Mouse (Mus musculus) heart, postnatal 25 days (tissue): ENCODE data around the gene Evx2. TPM values are rescaled to one million over a fixed set of nuclear protein-coding genes. Genes with fewer than 3 reads are reported as not detected.

Experiments
- DNase-seq: peaks from one replicate; pipeline ENCODE4 v3.0.0; 2022; ENCODE audit warnings: low spot score
- intact Hi-C: fragments of 180-260 bp; cut with DNase I; formaldehyde crosslinking; loops from one replicate; pipeline ENCODE4 v1.15.1; 2025
- total RNA-seq, 2 experiments: library from RNA; stranded (reverse); gene quantifications; 2 replicates each; pipeline ENCODE4 v1.2.3; 2021

Evx2 gene
- total RNA-seq, 2 experiments from 2014 or later: not detected

DNA sequence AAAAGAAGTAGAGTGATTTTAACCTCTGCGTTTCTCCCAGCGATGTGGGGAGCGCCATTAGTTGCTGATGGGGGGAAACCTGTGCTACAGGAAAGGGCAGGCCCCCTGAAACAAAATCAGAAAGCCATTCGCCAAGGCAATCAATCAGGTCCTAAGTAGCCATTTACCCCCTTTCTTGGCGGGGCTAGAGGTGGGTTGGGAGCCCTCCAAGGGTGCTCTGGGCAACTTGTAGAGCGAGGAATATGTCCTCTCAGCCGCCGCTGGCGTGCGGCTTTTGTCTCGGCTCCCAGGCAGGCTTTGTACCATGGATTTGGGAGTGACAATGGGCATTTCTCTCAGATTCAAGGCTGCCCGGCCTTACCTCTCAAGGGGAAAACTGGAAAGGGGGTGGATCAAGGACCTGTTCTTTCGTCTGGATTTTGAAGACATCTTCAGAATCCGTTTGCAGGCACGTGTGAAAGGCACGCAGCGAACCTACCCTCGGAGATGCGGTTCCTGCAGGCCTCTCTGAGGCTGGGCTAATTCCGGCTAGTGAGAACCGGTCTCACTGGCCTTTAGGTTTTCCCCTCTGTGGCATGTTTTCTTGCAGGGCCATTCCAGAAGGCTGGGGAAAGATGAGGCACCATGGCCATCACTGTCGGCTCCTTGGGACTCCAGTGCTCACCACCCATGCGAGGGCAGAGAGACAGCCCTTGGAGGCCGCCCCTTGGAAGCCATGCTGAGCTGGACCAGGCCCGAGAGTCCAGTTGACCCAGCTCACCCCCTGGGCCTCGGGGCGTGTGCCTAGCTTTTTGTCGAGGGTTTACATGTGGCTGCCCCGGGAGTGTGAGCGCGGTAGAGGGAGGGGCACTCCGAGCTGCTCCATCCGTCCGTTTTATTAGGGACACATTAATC lies 37.3 kb upstream of the Evx2 start:
- no peak for DNase-seq
- intact Hi-C loops: no loop called here

DNA sequence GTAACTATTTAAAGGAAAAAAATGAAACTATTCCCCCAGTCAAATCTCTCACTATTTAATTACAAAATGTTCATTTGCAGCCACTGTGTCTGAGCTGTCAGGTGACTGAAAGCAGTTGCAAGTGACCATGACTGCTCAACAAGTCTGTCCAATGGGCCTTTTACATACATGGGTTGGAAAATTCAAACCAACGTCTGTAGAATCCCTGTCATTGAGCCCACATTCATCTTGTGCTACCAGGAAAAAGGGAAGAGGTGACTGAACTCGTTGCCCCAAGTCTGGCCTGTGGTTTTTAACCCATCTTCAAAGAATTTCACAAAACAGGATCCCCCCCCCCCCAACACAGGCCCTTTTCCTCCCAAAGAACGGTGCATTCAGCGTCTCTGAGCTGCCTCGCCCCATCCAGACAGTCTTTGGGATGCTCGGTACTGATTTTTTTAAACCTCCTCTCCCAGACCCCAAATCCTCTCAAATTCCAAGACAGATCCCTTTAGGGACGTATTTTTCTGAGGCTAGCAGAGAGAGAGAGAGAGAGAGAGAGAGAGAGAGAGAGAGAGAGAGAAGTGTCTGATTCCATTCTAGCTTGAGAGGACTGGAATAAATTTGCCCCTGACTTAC lies 36.6 kb upstream of the Evx2 start:
- intact Hi-C loops: no loop called here
- DNase-seq: no peak

DNA sequence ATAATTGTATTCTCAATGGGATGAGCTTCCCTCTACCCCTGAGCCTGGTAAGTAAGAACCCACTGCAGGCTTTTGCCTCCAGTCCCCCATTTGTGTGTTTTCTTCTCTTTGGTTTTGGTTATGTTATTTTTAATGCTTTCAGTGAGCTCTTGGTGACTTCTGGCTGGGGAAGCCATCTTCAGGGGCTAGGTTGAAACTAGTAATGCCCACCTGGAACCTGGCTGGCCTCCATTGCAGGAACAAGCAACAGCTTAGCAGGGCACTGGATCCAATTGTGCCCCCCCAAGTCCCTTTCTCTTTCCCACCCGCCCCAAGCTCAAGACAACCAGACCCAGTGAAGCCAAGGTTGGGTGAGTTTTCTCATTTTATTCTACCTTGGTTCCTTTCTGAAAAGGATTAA lies 36.0 kb upstream of the Evx2 start:
- no peak for DNase-seq
- intact Hi-C loops: no loop called here

DNA sequence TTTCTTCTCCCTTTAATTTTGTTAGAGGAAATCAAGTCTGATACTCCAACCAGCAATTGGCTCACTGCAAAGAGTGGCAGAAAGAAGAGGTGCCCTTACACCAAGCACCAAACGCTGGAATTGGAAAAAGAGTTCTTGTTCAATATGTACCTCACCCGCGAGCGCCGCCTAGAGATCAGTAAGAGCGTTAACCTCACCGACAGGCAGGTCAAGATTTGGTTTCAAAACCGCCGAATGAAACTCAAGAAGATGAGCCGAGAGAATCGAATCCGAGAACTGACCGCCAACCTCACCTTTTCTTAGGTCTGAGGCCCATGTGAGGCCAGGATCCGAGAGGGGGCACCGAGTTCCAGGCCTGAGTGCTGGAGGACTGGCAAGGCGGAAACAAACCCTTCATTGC lies 34.7 kb upstream of the Evx2 start:
- intact Hi-C loops: loop anchor here (5.0 kb wide), 1 partner anchor 42 kb away; no protein-coding TSS in a partner anchor
- DNase-seq: no peak

DNA sequence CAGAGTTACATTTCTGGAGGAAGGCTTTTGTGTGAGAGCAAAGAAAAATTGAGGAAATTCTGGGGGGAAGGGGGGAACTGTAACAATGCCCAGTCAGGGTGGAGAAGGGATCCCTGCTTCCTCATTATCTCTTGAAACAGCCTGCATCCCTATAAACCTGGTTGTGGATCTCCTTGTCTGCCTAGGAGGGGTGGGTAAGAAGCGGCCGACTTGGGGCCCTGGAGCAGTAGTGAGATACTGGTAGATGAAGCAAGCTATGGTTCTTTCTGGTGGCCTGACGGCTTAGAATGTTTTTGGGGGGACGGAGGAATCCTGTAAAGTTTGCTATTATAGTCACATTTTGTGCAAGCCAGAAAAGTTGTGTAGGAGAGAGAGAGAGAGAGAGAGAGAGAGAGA lies 34.1 kb upstream of the Evx2 start:
- intact Hi-C loops: loop anchor here (5.0 kb wide), 1 partner anchor 41 kb away; no protein-coding TSS in a partner anchor
- DNase-seq: no peak

DNA sequence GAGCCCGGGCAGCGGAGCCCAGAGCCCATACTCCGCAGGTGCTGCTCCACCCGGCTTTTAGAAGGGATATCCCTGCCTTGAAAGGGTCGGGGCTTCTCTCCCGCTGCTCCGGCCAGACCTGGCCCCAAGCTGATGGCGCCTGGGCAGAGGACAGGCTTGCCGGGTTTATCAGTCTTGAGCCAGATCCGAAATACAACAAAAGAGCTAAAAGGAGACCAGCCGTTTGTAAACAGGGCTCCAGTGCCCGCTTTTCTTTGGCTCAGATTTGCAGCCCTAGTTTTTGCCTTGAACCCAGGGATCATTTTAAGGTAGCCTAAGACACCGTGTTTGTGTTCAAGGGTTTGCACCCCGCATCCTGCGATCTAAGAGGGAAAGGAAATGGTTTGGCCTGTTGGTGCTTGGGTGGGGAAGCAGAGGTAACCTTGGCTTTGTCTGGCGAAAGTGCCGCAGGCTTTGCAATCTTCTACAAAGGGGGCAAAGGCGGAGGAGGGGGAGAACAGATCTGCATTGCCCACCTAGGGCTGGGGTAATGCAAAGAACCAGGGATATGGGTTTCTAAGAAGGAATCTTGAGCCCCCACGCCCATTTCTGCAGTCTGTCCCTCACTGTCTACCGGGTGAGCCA lies 33.6 kb upstream of the Evx2 start:
- intact Hi-C loops: loop anchor here (5.0 kb wide), 1 partner anchor 41 kb away; no protein-coding TSS in a partner anchor
- no peak for DNase-seq

DNA sequence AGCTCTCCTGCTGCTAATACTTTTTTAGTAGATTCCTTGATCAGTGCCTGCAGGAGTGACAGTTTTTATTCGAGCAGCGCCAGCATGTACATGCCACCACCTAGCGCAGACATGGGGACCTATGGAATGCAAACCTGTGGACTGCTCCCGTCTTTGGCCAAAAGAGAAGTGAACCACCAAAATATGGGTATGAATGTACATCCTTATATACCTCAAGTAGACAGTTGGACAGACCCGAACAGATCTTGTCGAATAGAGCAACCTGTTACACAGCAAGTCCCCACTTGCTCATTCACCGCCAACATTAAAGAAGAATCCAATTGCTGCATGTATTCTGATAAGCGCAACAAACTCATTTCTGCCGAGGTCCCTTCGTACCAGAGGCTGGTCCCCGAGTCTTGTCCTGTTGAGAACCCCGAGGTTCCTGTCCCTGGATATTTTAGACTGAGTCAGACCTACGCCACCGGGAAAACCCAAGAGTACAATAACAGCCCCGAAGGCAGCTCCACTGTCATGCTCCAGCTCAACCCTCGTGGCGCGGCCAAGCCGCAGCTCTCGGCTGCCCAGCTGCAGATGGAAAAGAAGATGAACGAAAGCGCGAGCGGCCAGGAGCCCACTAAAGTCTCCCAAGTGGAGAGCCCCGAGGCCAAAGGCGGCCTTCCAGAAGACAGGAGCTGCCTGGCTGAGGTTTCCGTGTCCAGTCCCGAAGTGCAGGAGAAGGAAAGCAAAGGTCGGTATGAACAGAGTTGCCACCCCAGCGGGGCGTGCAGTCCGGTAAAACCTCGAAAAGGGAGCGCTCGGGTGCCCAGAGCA lies 32.8 kb upstream of the Evx2 start:
- intact Hi-C loops: loop anchor here (5.0 kb wide), 1 partner anchor 40 kb away; no protein-coding TSS in a partner anchor
- no peak for DNase-seq

DNA sequence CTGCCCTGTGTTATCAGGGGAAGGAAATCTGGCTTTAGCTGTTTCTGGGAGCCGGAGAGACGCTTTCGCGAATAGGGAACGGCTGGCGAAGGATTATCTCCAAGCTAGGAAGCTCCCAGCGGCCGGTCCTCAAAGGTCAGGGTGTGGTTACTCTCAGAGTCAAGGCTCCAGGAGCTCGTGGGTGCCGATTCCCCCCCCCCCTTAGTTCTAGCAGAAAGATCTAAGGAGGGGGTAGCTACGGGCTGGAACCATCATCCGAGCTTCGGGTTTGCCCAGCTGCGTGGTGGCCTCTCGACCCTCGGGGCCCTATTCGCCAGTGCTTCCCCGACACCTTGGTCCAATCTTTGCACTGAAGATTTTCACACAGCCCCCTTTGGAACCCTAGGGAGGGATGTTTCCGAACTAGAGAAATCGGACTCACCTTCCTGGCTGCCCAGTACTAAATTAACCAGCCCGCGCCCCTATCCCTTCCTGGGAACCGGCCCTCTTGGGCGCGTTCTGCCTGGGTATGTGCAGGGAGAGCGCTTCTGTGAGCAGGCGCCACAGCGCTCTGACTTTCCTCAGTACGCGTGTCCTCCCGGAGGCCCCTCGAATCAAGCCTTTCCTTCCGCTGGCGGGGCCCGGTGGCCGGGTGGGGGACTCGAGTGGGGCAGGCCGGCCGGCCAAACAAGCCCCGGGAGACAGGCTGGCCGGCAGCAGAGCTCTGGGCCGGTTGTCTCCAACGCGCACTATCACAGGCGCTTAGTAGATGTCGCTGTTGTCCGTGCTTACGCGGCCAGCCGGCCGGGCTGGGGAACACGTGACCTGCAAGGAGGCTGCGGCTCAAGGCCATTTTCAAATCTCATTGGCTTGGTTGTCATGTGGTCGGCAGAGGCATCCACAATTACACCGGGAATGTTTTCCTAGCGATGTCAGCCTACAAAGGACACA lies 31.9 kb upstream of the Evx2 start, which contains the start of gene Hoxd10:
Gene Hoxd10, plus strand, starts transcription at position 903 of the 930 bp plus-strand sequence.
- DNase-seq: no peak

DNA sequence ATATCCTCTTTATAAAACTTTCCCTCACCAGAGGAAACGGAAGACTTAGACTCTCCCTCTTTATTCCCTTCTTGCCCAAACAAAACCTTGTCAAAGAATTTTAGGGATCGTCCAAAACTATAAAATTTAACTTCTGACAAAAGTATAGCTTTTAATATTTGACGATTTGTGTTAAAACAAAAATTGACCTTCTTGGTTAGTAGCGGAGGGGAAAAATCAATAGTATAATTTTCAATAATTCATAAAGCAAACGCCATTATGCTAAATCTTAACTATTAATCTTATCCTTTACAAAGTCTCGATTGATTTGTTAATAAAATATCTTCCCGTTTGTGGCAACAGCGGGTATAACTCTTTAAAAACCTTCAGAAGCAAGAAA lies 31.0 kb upstream of the Evx2 start:
- DNase-seq: no peak
- intact Hi-C loops: loop anchor here (5.0 kb wide), 1 partner anchor 38 kb away; no protein-coding TSS in a partner anchor

More for the DNA sequence above, 31.9 kb upstream of the Evx2 start, which contains the start of gene Hoxd10:
- intact Hi-C loops: loop anchor here (5.0 kb wide), 1 partner anchor 39 kb away; no protein-coding TSS in a partner anchor

DNA sequence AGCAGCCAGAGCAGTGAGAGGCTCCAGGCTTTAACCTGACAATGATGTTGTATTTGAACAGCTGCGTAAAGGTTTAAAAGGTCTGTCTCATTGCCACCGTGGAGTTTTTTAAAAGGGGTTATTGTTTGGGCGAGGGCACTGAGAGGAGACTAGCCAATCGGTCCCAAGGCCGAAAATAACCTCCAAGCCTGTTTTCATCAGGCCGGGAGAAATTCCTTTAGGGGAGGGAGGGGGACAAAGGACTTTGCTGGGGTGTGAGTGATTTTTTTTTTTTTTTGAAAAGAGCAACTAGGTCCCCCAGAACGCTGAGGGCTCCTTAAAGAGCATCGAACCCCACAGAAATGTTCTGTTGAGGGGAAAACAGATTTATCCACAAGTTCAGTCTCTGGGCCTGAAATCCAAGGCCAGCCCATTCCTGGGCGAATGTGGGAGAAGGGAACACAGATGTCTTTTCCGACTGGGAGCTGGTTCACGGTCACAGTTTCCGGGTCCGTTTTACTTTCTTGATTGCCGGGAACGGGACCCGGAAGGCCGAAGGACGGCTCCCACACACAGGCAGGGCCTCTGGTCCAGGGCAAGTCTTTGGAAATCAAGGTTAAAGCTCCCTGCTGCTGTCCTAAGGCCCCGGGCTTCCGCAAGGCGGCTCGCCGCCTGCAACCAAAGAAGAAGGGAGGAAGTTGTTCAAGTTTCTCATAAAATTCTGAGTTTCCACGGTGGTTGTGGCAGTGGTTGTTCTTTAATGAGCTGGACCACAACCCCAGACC lies 30.4 kb upstream of the Evx2 start:
- DNase-seq: no peak
- intact Hi-C loops: loop anchor here (5.0 kb wide), 1 partner anchor 37 kb away; no protein-coding TSS in a partner anchor

DNA sequence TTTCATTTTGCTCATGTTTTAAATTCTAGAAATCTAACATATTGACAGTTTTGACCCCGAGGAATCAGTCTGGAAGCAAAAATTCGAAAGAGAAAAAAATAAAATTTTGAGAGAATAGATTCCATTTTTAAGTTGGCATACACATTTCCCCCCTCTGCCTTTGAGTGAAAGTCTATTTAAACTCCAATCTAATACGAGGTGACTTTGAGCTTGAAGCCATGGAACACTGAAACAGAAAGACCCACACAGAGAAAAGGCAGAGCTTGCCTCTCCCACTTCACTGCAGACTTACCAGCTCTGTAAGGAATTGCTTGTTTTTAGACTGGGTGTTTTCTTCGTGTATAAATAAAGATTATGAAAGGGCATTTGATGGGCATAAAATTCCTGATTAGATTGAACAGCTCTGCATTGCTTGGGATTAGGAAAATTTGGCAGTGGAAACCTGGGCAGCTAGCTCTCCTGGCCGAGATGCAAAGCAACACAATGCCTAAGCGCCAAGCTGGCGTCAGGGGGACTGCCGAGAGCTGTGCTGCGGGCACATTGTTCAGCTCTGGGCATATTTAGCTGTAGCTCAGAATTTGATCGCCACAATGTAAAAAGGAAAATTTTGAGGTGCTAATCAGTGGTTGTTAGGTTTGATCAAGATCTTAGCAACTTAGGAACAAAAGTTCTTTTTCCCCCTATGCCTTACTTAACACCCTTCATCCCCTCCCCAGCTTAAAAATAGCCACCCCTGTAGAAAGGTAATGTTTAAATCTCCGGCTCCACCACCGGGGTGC lies 29.6 kb upstream of the Evx2 start:
- no peak for DNase-seq
- intact Hi-C loops: no loop called here

DNA sequence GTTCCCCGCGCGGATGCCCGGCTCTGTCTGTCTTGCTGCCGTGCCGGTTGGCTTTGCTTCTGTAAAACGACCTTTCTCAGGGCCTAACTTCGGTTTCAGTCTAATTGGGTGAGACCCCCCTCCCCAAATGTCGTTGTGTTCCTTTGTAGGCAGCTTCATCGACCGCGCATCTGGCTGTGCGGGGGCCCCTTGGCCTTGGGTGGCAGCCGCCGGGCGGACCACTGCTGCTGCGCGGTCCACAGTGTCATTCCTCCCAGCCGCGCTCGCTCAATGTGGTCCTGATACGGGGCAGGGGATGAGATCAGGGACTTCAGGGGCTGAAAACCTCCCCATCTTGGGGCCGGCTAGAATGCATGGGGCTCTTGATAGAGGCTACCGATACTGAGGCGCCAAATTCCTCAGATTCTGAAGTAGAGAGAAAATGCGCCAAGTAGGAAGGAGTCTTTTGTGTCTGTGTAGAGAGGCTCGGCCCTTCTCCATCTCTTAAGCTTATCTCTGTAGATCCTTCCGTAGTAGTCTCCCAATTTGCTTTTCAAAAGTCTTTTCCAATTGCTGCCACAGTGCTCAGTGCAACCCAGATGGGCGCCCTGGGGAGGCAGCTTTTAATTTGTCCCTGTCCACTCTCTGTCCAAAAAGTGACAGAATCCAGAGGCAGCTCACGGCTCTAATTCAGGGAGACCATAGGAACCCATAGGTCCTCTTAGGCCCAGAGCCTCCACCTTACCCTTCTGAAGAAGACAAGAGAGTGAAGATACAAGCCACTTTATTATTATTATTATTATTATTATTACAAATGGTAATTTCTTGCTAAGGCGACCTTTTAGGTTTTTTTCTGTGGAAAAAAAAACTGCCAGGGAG lies 28.6 kb upstream of the Evx2 start:
- no peak for DNase-seq
- intact Hi-C loops: no loop called here

DNA sequence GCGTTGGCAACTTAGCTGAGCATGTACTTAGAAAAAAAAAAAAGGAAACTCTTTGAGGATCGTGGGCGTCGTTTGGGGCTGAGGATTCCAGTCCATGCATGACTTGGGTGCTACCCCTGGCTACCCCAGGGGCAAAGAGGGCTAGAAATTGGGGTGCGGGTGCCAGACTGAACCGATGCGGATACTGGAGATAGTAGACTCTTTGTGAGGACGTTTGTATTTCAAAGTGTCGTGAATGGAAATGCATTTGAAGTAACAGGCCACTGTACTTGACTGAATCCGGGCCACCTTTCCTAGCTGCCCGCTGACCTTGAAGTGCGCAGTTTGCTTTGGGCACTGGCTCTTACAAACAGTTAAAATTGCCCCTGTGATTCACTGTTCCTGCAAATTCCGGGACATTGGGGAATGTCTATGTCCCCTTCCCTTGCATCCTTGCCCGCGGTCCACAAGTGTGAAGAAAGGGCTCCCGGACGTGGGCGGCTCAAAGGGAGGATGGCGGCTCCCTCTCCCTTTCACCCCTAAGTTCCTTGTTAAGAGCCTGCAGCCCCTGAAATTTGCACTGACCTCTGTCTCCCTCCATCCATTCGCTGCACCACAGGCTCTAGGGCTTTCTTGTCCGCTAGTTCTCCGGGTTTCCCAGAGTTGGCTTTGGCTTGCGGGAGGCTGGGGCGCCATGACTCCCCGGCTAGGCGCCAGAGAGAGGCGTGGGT lies 27.8 kb upstream of the Evx2 start:
- intact Hi-C loops: no loop called here
- no peak for DNase-seq

DNA sequence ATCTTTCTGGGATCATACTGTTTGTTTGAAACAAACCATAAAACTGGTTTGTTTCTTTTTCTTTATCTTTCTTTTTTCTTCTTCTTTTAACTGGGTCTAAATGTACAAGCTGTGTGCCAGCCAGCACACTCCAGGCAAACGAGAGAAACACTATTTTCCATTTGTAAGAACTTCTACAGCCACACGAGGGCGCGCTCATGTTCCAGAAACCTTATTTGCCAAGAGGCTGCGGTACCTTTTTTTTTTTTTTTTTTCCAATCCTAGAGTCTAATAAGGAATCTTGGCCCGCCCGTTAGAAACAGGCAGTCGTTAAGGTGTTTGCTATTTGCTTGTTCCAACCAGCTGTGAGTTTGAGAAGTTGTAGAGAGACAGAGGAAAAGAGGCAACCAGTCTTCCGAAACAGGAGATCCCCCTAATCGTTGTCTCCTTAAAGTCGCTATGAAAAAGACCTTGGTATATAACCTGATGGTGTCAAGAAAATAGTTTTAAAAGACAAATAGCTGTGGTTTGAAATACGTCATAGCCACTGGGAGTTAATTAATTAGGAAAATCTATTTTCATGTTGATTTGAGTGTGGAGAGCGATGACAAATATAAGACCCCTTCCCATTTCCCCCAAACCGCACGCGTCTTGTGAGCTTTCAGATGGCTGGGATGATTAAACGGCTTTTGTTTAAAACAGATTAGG lies 27.1 kb upstream of the Evx2 start:
- DNase-seq: no peak
- intact Hi-C loops: no loop called here

DNA sequence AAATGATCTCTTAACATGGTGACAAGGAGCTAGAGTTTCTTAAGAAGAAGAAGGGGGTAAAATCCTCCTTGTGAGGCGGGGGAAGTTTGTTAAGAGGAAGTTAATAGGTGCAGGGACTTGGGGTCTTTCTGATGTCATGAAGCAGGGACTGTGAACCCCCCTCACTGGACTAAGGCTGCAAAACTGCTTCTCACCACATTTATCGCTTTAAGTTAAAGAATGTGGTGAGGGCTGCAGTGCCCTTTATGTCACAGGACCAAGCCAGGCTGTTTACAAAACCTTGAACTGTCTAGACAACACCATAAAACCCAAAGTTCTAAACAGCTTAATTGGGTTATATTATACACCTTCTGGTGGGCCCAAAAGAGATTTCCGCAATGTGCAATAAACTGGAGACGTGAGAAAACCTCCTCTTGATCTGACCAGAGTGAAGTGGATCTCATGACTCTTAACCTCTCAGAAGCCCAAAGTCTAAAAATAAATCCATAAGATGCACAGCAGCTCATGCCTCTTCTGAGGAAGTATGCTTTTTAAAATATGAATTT lies 25.8 kb upstream of the Evx2 start:
- intact Hi-C loops: no loop called here
- no peak for DNase-seq
